Comparison of ENCODE assay signal across 12 mouse cellular contexts in the genomic region with DNA sequence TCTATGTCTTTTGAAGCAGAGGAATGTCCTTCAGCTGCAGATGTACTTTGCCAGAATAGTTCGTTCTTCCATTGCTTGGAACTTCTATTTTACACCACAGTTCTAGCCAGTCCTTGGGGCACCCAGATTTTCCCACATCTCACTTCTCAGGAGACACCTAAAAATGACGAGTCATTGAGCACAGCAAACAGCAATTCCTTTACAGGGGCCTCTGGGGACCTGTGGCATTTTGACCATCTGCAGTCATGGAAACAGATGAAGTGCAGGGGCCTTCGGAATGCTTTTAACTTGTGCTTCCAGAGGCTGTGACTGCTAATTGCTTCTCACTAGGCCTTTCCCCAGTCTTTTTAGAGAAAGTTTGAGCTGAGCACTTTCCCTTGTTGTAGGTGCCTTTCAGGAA.
DNase-seq lines count a peak whose midpoint lies in the region; ATAC-seq lines count a peak whose summit lies in the region.
"Had no signal": no experiment of that assay in that cellular context is flagged by ENCODE, and none has a peak within 500 bp of the region (broad histone marks: within the 10 kb centered on the region; RNA-seq: fewer than 3 reads in every experiment).

No protein-coding gene starts in this region.

- no peak overlapping the region for H3K4me3 ChIP-seq in limb, embryonic 11.5 days (ENCODE audit: low read depth, low read length)
- H3K4me3 ChIP-seq in limb, embryonic 10.5 days = no peak overlapping the region
- no peak overlapping the region for H3K4me3 ChIP-seq in hindbrain, embryonic 12.5 days
- no peak overlapping the region for H3K4me3 ChIP-seq in neural tube, embryonic 15.5 days (replicated peaks)
- H3K4me3 ChIP-seq: erythroblast, embryonic 14.5 days; liver, embryonic 15.5 days had no signal

- no peak for ATAC-seq in limb, embryonic 11.5 days (ENCODE audit: insufficient number of reproducible peaks, low FRiP score, low TSS enrichment, low read depth)
- ATAC-seq in hindbrain, embryonic 12.5 days (ENCODE audit: low FRiP score) = no peak
- no peak for ATAC-seq in neural tube, embryonic 15.5 days (ENCODE audit: low FRiP score)

- DNase-seq in limb, embryonic 11.5 days (ENCODE audit: low spot score) = peak; percentile 49
- DNase-seq in limb, embryonic 10.5 days (ENCODE audit: low spot score) = no peak
- peak; percentile 62 for DNase-seq in embryo, embryonic 11 days
- DNase-seq in left cerebral cortex, adult 18-20 months (ENCODE audit: low spot score in 2 of 2) = no peak
- DNase-seq in yolk sac, embryonic 10.5 days (ENCODE audit: low spot score) = no peak
- DNase-seq: cerebellum, adult 8-10 months; heart, postnatal 4 days; thymus, adult 2 months had no signal

- no peaks in the 10 kb centered on the region for H3K36me3 ChIP-seq in limb, embryonic 11.5 days (ENCODE audit: control insufficient read depth, insufficient read depth, low read length)
- H3K36me3 ChIP-seq in limb, embryonic 10.5 days = no peaks in the 10 kb centered on the region
- no peaks in the 10 kb centered on the region for H3K36me3 ChIP-seq in hindbrain, embryonic 12.5 days
- H3K36me3 ChIP-seq in neural tube, embryonic 15.5 days = no peaks in the 10 kb centered on the region
- H3K36me3 ChIP-seq: liver, embryonic 15.5 days had no signal

- H3K9ac ChIP-seq in limb, embryonic 11.5 days (ENCODE audit: low read length) = no peak overlapping the region
- H3K9ac ChIP-seq in hindbrain, embryonic 12.5 days = no peak overlapping the region
- no peak overlapping the region for H3K9ac ChIP-seq in neural tube, embryonic 15.5 days (replicated peaks)
- H3K9ac ChIP-seq: liver, embryonic 15.5 days had no signal

- H3K27ac ChIP-seq in limb, embryonic 11.5 days (replicated peaks; ENCODE audit: low read depth, low read length) = no peak overlapping the region
- no peak overlapping the region for H3K27ac ChIP-seq in limb, embryonic 10.5 days
- peak overlapping the region; percentile 4; the same call in 1 of the 2 replicates for H3K27ac ChIP-seq in hindbrain, embryonic 12.5 days
- H3K27ac ChIP-seq in neural tube, embryonic 15.5 days (replicated peaks) = peak overlapping the region; percentile 37; the same call in 1 of the 2 replicates
- H3K27ac ChIP-seq: liver, embryonic 15.5 days had no signal

- H3K4me2 ChIP-seq in limb, embryonic 11.5 days (ENCODE audit: low read depth, severe bottlenecking) = no peak overlapping the region
- H3K4me2 ChIP-seq in hindbrain, embryonic 12.5 days (replicated peaks) = 0 out of 2 replicates have a peak overlapping the region, but pooled peaks have one; percentile 3
- no peak overlapping the region for H3K4me2 ChIP-seq in neural tube, embryonic 15.5 days
- H3K4me2 ChIP-seq: liver, embryonic 15.5 days had no signal

- H3K9me3 ChIP-seq in limb, embryonic 11.5 days (ENCODE audit: control insufficient read depth, low read length) = no peaks in the 10 kb centered on the region
- no peaks in the 10 kb centered on the region for H3K9me3 ChIP-seq in limb, embryonic 10.5 days (replicated peaks)
- no peaks in the 10 kb centered on the region for H3K9me3 ChIP-seq in hindbrain, embryonic 12.5 days (replicated peaks)
- no peaks in the 10 kb centered on the region for H3K9me3 ChIP-seq in neural tube, embryonic 15.5 days (replicated peaks)
- H3K9me3 ChIP-seq: liver, embryonic 15.5 days had no signal

- H3K27me3 ChIP-seq in limb, embryonic 11.5 days (ENCODE audit: control insufficient read depth, insufficient read depth, low read length) = no peaks in the 10 kb centered on the region
- H3K27me3 ChIP-seq in limb, embryonic 10.5 days (ENCODE audit: low read depth, poor library complexity, severe bottlenecking) = no peaks in the 10 kb centered on the region
- H3K27me3 ChIP-seq in hindbrain, embryonic 12.5 days = no peaks in the 10 kb centered on the region
- no peaks in the 10 kb centered on the region for H3K27me3 ChIP-seq in neural tube, embryonic 15.5 days (replicated peaks)
- H3K27me3 ChIP-seq: liver, embryonic 15.5 days had no signal

- WGBS in limb, embryonic 11.5 days = 23% methylated on average over 3 of the region's 3 CpGs
- 18% methylated on average over 3 of the region's 3 CpGs for WGBS in limb, embryonic 10.5 days
- 14% methylated on average over 3 of the region's 3 CpGs for WGBS in hindbrain, embryonic 12.5 days
- 8% methylated on average over 3 of the region's 3 CpGs for WGBS in neural tube, embryonic 15.5 days

- peaks cover 15% of the 10 kb centered on the region for H3K4me1 ChIP-seq in limb, embryonic 11.5 days (ENCODE audit: control insufficient read depth, insufficient read depth, low read length)
- peaks cover 32% of the 10 kb centered on the region for H3K4me1 ChIP-seq in limb, embryonic 10.5 days
- peaks cover 17% of the 10 kb centered on the region for H3K4me1 ChIP-seq in hindbrain, embryonic 12.5 days
- H3K4me1 ChIP-seq in neural tube, embryonic 15.5 days = peaks cover 27% of the 10 kb centered on the region
- H3K4me1 ChIP-seq: liver, embryonic 15.5 days had no signal

Comparison
In these comparisons a context has a peak if more than half of its experiments do, and no peak if none do; other contexts are left out.
1. DNase-seq: peak in limb, embryonic 11.5 days (single experiment) and embryo, embryonic 11 days (single experiment); none in limb, embryonic 10.5 days (single experiment), left cerebral cortex, adult 18-20 months (0 of 2) and yolk sac, embryonic 10.5 days (single experiment).
2. H3K27ac ChIP-seq: peak in hindbrain, embryonic 12.5 days (single experiment) and neural tube, embryonic 15.5 days (single experiment); none in limb, embryonic 11.5 days (single experiment) and limb, embryonic 10.5 days (single experiment).